Mouse (Mus musculus) ES-E14 (cell line): ENCODE measurements around the gene Rgp1. TPM values are rescaled to one million over a fixed set of nuclear protein-coding genes. Genes with fewer than 3 reads are reported as not detected.

Source experiments
- DNase-seq: peaks from one replicate; pipeline ENCODE4 v3.0.0-alpha.2; 2013; ENCODE audit warnings: low read depth, low spot score
- H3K27ac ChIP-seq: 2 replicates; pipeline ENCODE4 v1.5.1; 2012; ENCODE audit warnings: low read depth, mild to moderate bottlenecking, low read length, moderate library complexity, mixed read lengths; ENCODE audit not compliant: poor library complexity, insufficient read depth, severe bottlenecking
- H3K36me3 ChIP-seq: 2 replicates; pipeline ENCODE4 v1.6.1; 2012; ENCODE audit warnings: mild to moderate bottlenecking, low read length, moderate library complexity, mixed read lengths; ENCODE audit not compliant: control insufficient read depth, poor library complexity, insufficient read depth, severe bottlenecking
- H3K4me1 ChIP-seq, 2 experiments: fragments of 150-350 bp in 1 of 2; sonication (generic) in 1 of 2; 2 replicates each; pipeline ENCODE4 v1.6.1; 2012; ENCODE audit warnings: low read length in 2 of 2, mild to moderate bottlenecking in 1 of 2, mixed read lengths in 1 of 2; ENCODE audit not compliant: control insufficient read depth in 2 of 2, insufficient read depth in 2 of 2, poor library complexity in 1 of 2
- H3K4me3 ChIP-seq, 2 experiments: fragments of 150-350 bp in 1 of 2; sonication (generic) in 1 of 2; 2 replicates each; pipeline ENCODE4 v1.5.1; 2012; ENCODE audit warnings: low read length in 2 of 2, low read depth in 1 of 2, mild to moderate bottlenecking in 1 of 2, mixed read lengths in 1 of 2; ENCODE audit not compliant: insufficient read depth in 1 of 2, poor library complexity in 1 of 2, severe bottlenecking in 1 of 2
- H3K9ac ChIP-seq: 2 replicates; pipeline ENCODE4 v1.6.1; 2012; ENCODE audit warnings: low read depth, mild to moderate bottlenecking, low read length, mixed read lengths; ENCODE audit not compliant: poor library complexity, insufficient read depth, severe bottlenecking
- H3K9me3 ChIP-seq: fragments of 150-350 bp; sonication (generic); 2 replicates; pipeline ENCODE4 v1.6.1; 2012; ENCODE audit warnings: low read depth, mild to moderate bottlenecking, low read length; ENCODE audit not compliant: control insufficient read depth, insufficient read depth
- CHD2 ChIP-seq: IDR thresholded peaks from 2 replicates; pipeline ENCODE4 v1.6.1; 2014; ENCODE audit warnings: mild to moderate bottlenecking, low read depth, low read length, inconsistent platforms
- HCFC1 ChIP-seq: IDR thresholded peaks from 2 replicates; pipeline ENCODE4 v1.6.1; 2012; ENCODE audit warnings: low read length, inconsistent platforms, borderline replicate concordance; ENCODE audit not compliant: insufficient read depth
- MAFK ChIP-seq: IDR thresholded peaks from 2 replicates; pipeline ENCODE4 v1.6.1; 2014; ENCODE audit warnings: mild to moderate bottlenecking, low read depth, low read length, inconsistent platforms; ENCODE audit not compliant: insufficient read depth
- ZC3H11A ChIP-seq: IDR thresholded peaks from 2 replicates; pipeline ENCODE4 v1.6.1; 2012; ENCODE audit warnings: low read depth, mild to moderate bottlenecking, inconsistent platforms, low read length, borderline replicate concordance
- ZNF384 ChIP-seq: IDR thresholded peaks from 2 replicates; pipeline ENCODE4 v1.6.1; 2012; ENCODE audit warnings: low read depth, low read length, inconsistent platforms
- in situ Hi-C, 2 experiments: fragments of 600-800 bp; cut with MboI; formaldehyde crosslinking; loops; one replicate each; pipeline ENCODE4 v1.15.1; 2025; ENCODE audit warnings: low sequenced_read_pairs in 2 of 2, inconsistent platforms in 1 of 2; ENCODE audit not compliant: unreplicated experiment in 2 of 2
- total RNA-seq: library from RNA; depleted of rRNA; stranded (reverse); fragments of 300-350 nt; gene quantifications from 2 replicates; pipeline ENCODE4 v1.2.3, GENCODE M21; 2012

Rgp1 gene
- total RNA-seq, 1 experiment: 27.1 TPM

DNA sequence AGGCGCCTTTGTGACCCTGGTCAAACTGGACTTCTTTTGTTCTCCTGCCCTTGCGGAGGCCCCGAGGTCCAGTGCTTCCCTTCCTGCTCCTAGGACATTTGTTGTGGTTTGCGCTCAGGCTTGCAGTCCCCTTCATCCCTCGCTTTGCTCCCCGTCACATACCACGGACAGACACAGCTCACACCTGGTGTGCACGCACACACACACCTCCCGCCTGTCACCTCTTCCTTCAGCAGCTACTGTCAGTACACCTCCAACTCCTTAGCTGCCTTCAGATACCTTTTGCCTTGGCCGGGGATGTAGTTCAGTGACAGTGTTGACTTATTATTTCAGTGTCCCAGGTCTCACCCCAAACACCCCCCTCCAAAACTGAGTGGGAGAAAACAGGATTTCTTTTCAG lies 7.2 kb downstream of the Rgp1 start:
- H3K27ac ChIP-seq: no peak overlapping the region
- TF ChIP-seq CHD2: no peak
- no peak for TF ChIP-seq ZNF384
- TF ChIP-seq HCFC1: no peak
- TF ChIP-seq MAFK: no peak
- TF ChIP-seq ZC3H11A: no peak
- H3K9ac ChIP-seq: no peak overlapping the region

GRCm38 (mm10) chr4:43586411-43586810 lies 7.9 kb downstream of the Rgp1 start:
- Histone ChIP-seq H3K4me1 (peaks cover 0 to 17% of the 10 kb centered on the region in 2 experiments; a peak in 1 of 4 replicates), H3K9me3 (no peaks in the 10 kb centered on the region), H3K9ac (no peak overlapping the region), H3K4me3 (no peak overlapping the region), H3K27ac (no peak overlapping the region), H3K36me3 (peaks cover 11% of the 10 kb centered on the region; the same call in 1 of the 2 replicates)
- TF ChIP-seq HCFC1 (no peak), CHD2 (no peak), ZNF384 (no peak), MAFK (no peak), ZC3H11A (no peak)
- no peak for DNase-seq
- in situ Hi-C loops: no loop called here

More for the DNA sequence above, 7.2 kb downstream of the Rgp1 start:
- Histone ChIP-seq H3K9me3 (no peaks in the 10 kb centered on the region), H3K4me1 (peaks cover 0 to 17% of the 10 kb centered on the region in 2 experiments; a peak in 1 of 4 replicates), H3K36me3 (peaks cover 16% of the 10 kb centered on the region; the same call in 1 of the 2 replicates), H3K4me3 (no peak overlapping the region)
- in situ Hi-C loops: no loop called here
- DNase-seq: no peak

GRCm38 (mm10) chr4:43587681-43588080 lies 9.2 kb downstream of the Rgp1 start:
- Histone ChIP-seq H3K9me3 (no peaks in the 10 kb centered on the region), H3K36me3 (peaks cover 6% of the 10 kb centered on the region; the same call in 1 of the 2 replicates), H3K4me3 (no peak overlapping the region), H3K4me1 (peaks cover 0 to 17% of the 10 kb centered on the region in 2 experiments; a peak in 1 of 4 replicates), H3K9ac (no peak overlapping the region), H3K27ac (no peak overlapping the region)
- TF ChIP-seq ZNF384 (no peak), CHD2 (no peak), ZC3H11A (no peak), HCFC1 (no peak), MAFK (no peak)
- DNase-seq: no peak
- in situ Hi-C loops: no loop called here

- no peak for DNase-seq
- Histone ChIP-seq H3K4me3 (no peak overlapping the region), H3K36me3 (no peaks in the 10 kb centered on the region), H3K4me1 (peaks cover 0 to 2% of the 10 kb centered on the region in 2 experiments; a peak in 1 of 4 replicates), H3K27ac (no peak overlapping the region), H3K9me3 (no peaks in the 10 kb centered on the region), H3K9ac (no peak overlapping the region)
- in situ Hi-C loops: no loop called here
- TF ChIP-seq HCFC1 (no peak), MAFK (no peak), ZNF384 (no peak), CHD2 (no peak), ZC3H11A (no peak)
Measured at GRCm38 (mm10) chr4:43591543-43591942, 13.0 kb downstream of the Rgp1 start.
